Mouse (Mus musculus) kidney, postnatal 0 days (tissue): ENCODE measurements at regions not wholly inside any gene's neighbourhood (a gene's known extent, or its start where the extent isn't known, plus 50 kb on each side); places are given as distances from the start of the nearest gene placed in this dataset.
"Not testable (repeated sequence)": the region's sequence is repeated elsewhere in the genome, so short reads cannot be mapped to it uniquely, and the experiment has no call there.

Source experiments
- ATAC-seq: fragments of 200-750 bp; cut with Nextera tagmentation; replicated peaks from 2 replicates; pipeline ENCODE4 v1.8.0; 2017; ENCODE audit warnings: low read depth, moderate number of reproducible peaks, moderate TSS enrichment, moderate library complexity; ENCODE audit not compliant: low FRiP score
- DNase-seq: peaks from one replicate; pipeline ENCODE4 v3.0.0-alpha.2; 2016; ENCODE audit warnings: low spot score
- H3K27ac ChIP-seq: fragments of 300-500 bp; sonication (generic); 2 replicates; pipeline ENCODE4 v1.5.1; 2014; ENCODE audit warnings: mild to moderate bottlenecking
- H3K27me3 ChIP-seq: fragments of 300-500 bp; sonication (generic); 2 replicates; pipeline ENCODE4 v1.6.1; 2014; ENCODE audit warnings: low read length, mixed read lengths; ENCODE audit not compliant: insufficient read depth
- H3K36me3 ChIP-seq: fragments of 300-500 bp; sonication (generic); 2 replicates; pipeline ENCODE4 v1.6.1; 2014; ENCODE audit warnings: low read length, mixed read lengths; ENCODE audit not compliant: insufficient read depth
- H3K4me1 ChIP-seq: fragments of 300-500 bp; sonication (generic); replicated peaks from 2 replicates; pipeline ENCODE4 v1.6.1; 2014; ENCODE audit warnings: antibody characterized with exemption, low read length, mixed read lengths; ENCODE audit not compliant: insufficient read depth
- H3K4me2 ChIP-seq: fragments of 300-500 bp; sonication (generic); 2 replicates; pipeline ENCODE4 v1.6.1; 2014; ENCODE audit warnings: mild to moderate bottlenecking, low read length, moderate library complexity, mixed read lengths
- H3K4me3 ChIP-seq: fragments of 300-500 bp; sonication (generic); replicated peaks from 2 replicates; pipeline ENCODE4 v1.5.1; 2014; ENCODE audit warnings: low read depth, low read length
- H3K9ac ChIP-seq: fragments of 300-500 bp; sonication (generic); 2 replicates; pipeline ENCODE4 v1.6.1; 2014; ENCODE audit warnings: low read depth, low read length
- H3K9me3 ChIP-seq: fragments of 300-500 bp; sonication (generic); replicated peaks from 2 replicates; pipeline ENCODE4 v1.6.1; 2016; ENCODE audit warnings: low read length, inconsistent platforms, mixed read lengths
- CTCF ChIP-seq: IDR thresholded peaks from 2 replicates; pipeline ENCODE4 v1.5.1; 2016; ENCODE audit warnings: antibody characterized with exemption, low read depth, mild to moderate bottlenecking, moderate library complexity
- WGBS: fragments of 180-500 bp; shearing (Covaris S2); extraction: QIAGEN DNeasy Blood & Tissue Kit; methylation state at CpG from one replicate; pipeline ENCODE4 v1.1.7; 2014; 5-methylcytosine and 5-hydroxymethylcytosine counted together

GRCm38 (mm10) chr8:99651302-99651621 lies 235.0 kb upstream of the Cdh8 start:
- no peaks in the 10 kb centered on the region for H3K9me3 ChIP-seq
- no peaks in the 10 kb centered on the region for H3K36me3 ChIP-seq
- 71% methylated on average over 2 of the region's 2 CpGs for WGBS
- H3K4me3 ChIP-seq: no peak overlapping the region
- H3K4me1 ChIP-seq: no peaks in the 10 kb centered on the region
- DNase-seq (no peak), ATAC-seq (no peak)
- no peak overlapping the region for H3K9ac ChIP-seq
- no peak overlapping the region for H3K4me2 ChIP-seq
- TF ChIP-seq CTCF: no peak
- no peaks in the 10 kb centered on the region for H3K27me3 ChIP-seq
- no peak overlapping the region for H3K27ac ChIP-seq

GRCm38 (mm10) chr8:99650587-99651301 lies 234.5 kb upstream of the Cdh8 start:
- 63% methylated on average over 9 of the region's 9 CpGs for WGBS
- Histone ChIP-seq H3K36me3 (no peaks in the 10 kb centered on the region), H3K4me3 (no peak overlapping the region), H3K27me3 (no peaks in the 10 kb centered on the region), H3K27ac (no peak overlapping the region), H3K4me2 (no peak overlapping the region), H3K9ac (no peak overlapping the region), H3K4me1 (no peaks in the 10 kb centered on the region), H3K9me3 (no peaks in the 10 kb centered on the region)
- no peak for DNase-seq
- no peak for TF ChIP-seq CTCF
- ATAC-seq: no peak

DNA sequence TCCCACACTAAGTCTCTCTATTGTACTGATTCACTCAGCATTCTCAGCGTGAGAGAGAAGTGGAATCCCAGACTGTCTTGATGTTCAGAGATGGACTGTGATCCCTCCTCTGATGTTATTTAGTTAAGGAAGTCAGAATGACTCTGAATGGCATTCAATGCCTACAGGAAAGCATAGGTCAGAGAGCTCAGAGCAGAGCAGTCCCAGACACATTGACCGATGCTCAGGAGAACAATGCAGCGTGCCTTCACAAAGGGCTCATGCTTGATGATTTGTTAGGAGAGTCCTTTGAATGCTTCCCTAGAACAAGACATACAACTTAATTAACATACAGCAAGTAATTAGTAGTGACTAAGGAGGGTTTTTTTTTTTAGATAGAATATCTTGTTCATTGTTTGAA lies 224.3 kb upstream of the Cdh8 start:
- WGBS: 75% methylated on average over 3 of the region's 3 CpGs
- no peaks in the 10 kb centered on the region for H3K9me3 ChIP-seq
- no peak for DNase-seq
- no peak overlapping the region for H3K4me2 ChIP-seq
- no peak for TF ChIP-seq CTCF
- H3K4me1 ChIP-seq: no peaks in the 10 kb centered on the region
- no peak for ATAC-seq
- H3K27me3 ChIP-seq: no peaks in the 10 kb centered on the region
- no peaks in the 10 kb centered on the region for H3K36me3 ChIP-seq
- H3K27ac ChIP-seq: no peak overlapping the region
- H3K9ac ChIP-seq: no peak overlapping the region
- no peak overlapping the region for H3K4me3 ChIP-seq

DNA sequence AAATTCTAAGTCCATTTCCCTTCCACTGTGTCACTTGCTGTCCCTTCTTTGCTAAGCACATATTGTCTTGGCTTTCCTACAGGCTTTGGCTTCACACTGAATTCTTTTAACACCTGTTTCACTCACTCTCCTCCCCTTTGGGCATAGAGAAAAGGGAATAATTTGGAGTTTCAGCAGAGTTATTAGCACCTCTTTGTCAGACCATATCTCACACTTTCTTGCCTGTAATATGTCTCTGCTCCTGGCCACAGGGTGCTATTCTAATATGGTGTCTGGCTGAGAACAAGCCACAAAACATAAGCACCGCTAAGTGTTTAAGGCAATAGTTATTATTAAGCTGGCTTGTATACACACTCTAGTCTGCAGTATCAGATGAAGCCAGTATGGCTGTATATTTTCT lies 214.7 kb upstream of the Cdh8 start:
- H3K4me1 ChIP-seq, H3K9ac ChIP-seq, H3K27me3 ChIP-seq, H3K36me3 ChIP-seq, ATAC-seq, H3K27ac ChIP-seq, H3K4me3 ChIP-seq, DNase-seq, H3K4me2 ChIP-seq, H3K9me3 ChIP-seq: not testable (repeated sequence)
- WGBS: 98% methylated on average over 1 of the region's 1 CpGs

- no peak for TF ChIP-seq CTCF
Measured at GRCm38 (mm10) chr8:99621626-99622025, 205.4 kb upstream of the Cdh8 start.

GRCm38 (mm10) chr8:99604327-99604726 lies 188.1 kb upstream of the Cdh8 start:
- peak; percentile 45; the same call in 1 of the 2 replicates for TF ChIP-seq CTCF
- ATAC-seq, H3K27me3 ChIP-seq, H3K9ac ChIP-seq, H3K36me3 ChIP-seq, H3K4me3 ChIP-seq, H3K4me2 ChIP-seq, H3K9me3 ChIP-seq, H3K27ac ChIP-seq, H3K4me1 ChIP-seq: not testable (repeated sequence)
- peak; percentile 8 for DNase-seq
- 56% methylated on average over 2 of the region's 2 CpGs for WGBS

More at GRCm38 (mm10) chr8:99621626-99622025, 205.4 kb upstream of the Cdh8 start:
- Histone ChIP-seq H3K4me1 (no peaks in the 10 kb centered on the region), H3K9ac (no peak overlapping the region), H3K4me2 (no peak overlapping the region), H3K27ac (no peak overlapping the region), H3K9me3 (no peaks in the 10 kb centered on the region), H3K27me3 (no peaks in the 10 kb centered on the region), H3K36me3 (no peaks in the 10 kb centered on the region), H3K4me3 (no peak overlapping the region)
- WGBS: 36% methylated on average over 2 of the region's 2 CpGs
- DNase-seq (no peak), ATAC-seq (no peak)
